Mouse (Mus musculus) ES-E14 (cell line): ENCODE results near the gene Olfr1247. TPM values are rescaled to one million over a fixed set of nuclear protein-coding genes. Genes with fewer than 3 reads are reported as not detected.
"Not testable (repeated sequence)": the region's sequence is repeated elsewhere in the genome, so short reads cannot be mapped to it uniquely, and the experiment has no call there.

Experiments
- DNase-seq: peaks from one replicate; pipeline ENCODE4 v3.0.0-alpha.2; 2013; ENCODE audit warnings: low read depth, low spot score
- H3K27ac ChIP-seq: 2 replicates; pipeline ENCODE4 v1.5.1; 2012; ENCODE audit warnings: low read depth, mild to moderate bottlenecking, low read length, moderate library complexity, mixed read lengths; ENCODE audit not compliant: poor library complexity, insufficient read depth, severe bottlenecking
- H3K36me3 ChIP-seq: 2 replicates; pipeline ENCODE4 v1.6.1; 2012; ENCODE audit warnings: mild to moderate bottlenecking, low read length, moderate library complexity, mixed read lengths; ENCODE audit not compliant: control insufficient read depth, poor library complexity, insufficient read depth, severe bottlenecking
- H3K4me1 ChIP-seq, 2 experiments: fragments of 150-350 bp in 1 of 2; sonication (generic) in 1 of 2; 2 replicates each; pipeline ENCODE4 v1.6.1; 2012; ENCODE audit warnings: low read length in 2 of 2, mild to moderate bottlenecking in 1 of 2, mixed read lengths in 1 of 2; ENCODE audit not compliant: control insufficient read depth in 2 of 2, insufficient read depth in 2 of 2, poor library complexity in 1 of 2
- H3K4me3 ChIP-seq, 2 experiments: fragments of 150-350 bp in 1 of 2; sonication (generic) in 1 of 2; 2 replicates each; pipeline ENCODE4 v1.5.1; 2012; ENCODE audit warnings: low read length in 2 of 2, low read depth in 1 of 2, mild to moderate bottlenecking in 1 of 2, mixed read lengths in 1 of 2; ENCODE audit not compliant: insufficient read depth in 1 of 2, poor library complexity in 1 of 2, severe bottlenecking in 1 of 2
- H3K9ac ChIP-seq: 2 replicates; pipeline ENCODE4 v1.6.1; 2012; ENCODE audit warnings: low read depth, mild to moderate bottlenecking, low read length, mixed read lengths; ENCODE audit not compliant: poor library complexity, insufficient read depth, severe bottlenecking
- H3K9me3 ChIP-seq: fragments of 150-350 bp; sonication (generic); 2 replicates; pipeline ENCODE4 v1.6.1; 2012; ENCODE audit warnings: low read depth, mild to moderate bottlenecking, low read length; ENCODE audit not compliant: control insufficient read depth, insufficient read depth
- CHD2 ChIP-seq: IDR thresholded peaks from 2 replicates; pipeline ENCODE4 v1.6.1; 2014; ENCODE audit warnings: mild to moderate bottlenecking, low read depth, low read length, inconsistent platforms
- HCFC1 ChIP-seq: IDR thresholded peaks from 2 replicates; pipeline ENCODE4 v1.6.1; 2012; ENCODE audit warnings: low read length, inconsistent platforms, borderline replicate concordance; ENCODE audit not compliant: insufficient read depth
- MAFK ChIP-seq: IDR thresholded peaks from 2 replicates; pipeline ENCODE4 v1.6.1; 2014; ENCODE audit warnings: mild to moderate bottlenecking, low read depth, low read length, inconsistent platforms; ENCODE audit not compliant: insufficient read depth
- ZC3H11A ChIP-seq: IDR thresholded peaks from 2 replicates; pipeline ENCODE4 v1.6.1; 2012; ENCODE audit warnings: low read depth, mild to moderate bottlenecking, inconsistent platforms, low read length, borderline replicate concordance
- ZNF384 ChIP-seq: IDR thresholded peaks from 2 replicates; pipeline ENCODE4 v1.6.1; 2012; ENCODE audit warnings: low read depth, low read length, inconsistent platforms
- in situ Hi-C, 2 experiments: fragments of 600-800 bp; cut with MboI; formaldehyde crosslinking; loops; one replicate each; pipeline ENCODE4 v1.15.1; 2025; ENCODE audit warnings: low sequenced_read_pairs in 2 of 2, inconsistent platforms in 1 of 2; ENCODE audit not compliant: unreplicated experiment in 2 of 2
- total RNA-seq: library from RNA; depleted of rRNA; stranded (reverse); fragments of 300-350 nt; gene quantifications from 2 replicates; pipeline ENCODE4 v1.2.3, GENCODE M21; 2012; rRNA removed

Gene Olfr1247
- total RNA-seq, 1 experiment = not detected

DNA sequence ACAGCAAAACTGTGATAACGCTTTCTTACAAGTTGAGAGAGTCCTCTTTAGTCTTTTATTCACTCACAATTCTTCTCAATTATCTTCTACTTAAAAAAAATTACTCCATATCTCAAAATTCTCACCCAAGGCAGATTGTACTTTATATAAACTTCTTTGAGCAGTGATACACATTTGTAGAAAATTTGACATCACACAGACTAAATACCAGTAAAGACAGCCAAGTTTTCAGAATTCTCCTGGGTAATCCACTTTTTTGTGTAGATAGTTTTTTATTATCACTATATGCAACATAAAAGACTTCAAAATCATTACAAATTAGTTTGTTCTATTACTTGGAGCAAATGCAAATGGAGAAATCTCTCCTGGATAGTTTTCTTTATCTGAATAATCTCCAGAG lies 35.6 kb downstream of the Olfr1247 start, which contains the start of gene Olfr1245:
Gene Olfr1245 (minus strand): TSS at position 101 of the 400 bp plus-strand sequence.
- in situ Hi-C loops = no loop called here
- no peak within 1 kb of the TSS for H3K27ac ChIP-seq
- H3K36me3 ChIP-seq = no peaks in the 10 kb centered on the region
- no peaks in the 10 kb centered on the region for H3K9me3 ChIP-seq
- H3K4me3 ChIP-seq = no peak within 1 kb of the TSS
- no peak for TF ChIP-seq MAFK
- no peak for TF ChIP-seq ZC3H11A
- TF ChIP-seq HCFC1 = no peak
- TF ChIP-seq CHD2 = no peak
- no peak for TF ChIP-seq ZNF384
- no peaks in the 10 kb centered on the region for H3K4me1 ChIP-seq
- no peak for DNase-seq
- no peak within 1 kb of the TSS for H3K9ac ChIP-seq

DNA sequence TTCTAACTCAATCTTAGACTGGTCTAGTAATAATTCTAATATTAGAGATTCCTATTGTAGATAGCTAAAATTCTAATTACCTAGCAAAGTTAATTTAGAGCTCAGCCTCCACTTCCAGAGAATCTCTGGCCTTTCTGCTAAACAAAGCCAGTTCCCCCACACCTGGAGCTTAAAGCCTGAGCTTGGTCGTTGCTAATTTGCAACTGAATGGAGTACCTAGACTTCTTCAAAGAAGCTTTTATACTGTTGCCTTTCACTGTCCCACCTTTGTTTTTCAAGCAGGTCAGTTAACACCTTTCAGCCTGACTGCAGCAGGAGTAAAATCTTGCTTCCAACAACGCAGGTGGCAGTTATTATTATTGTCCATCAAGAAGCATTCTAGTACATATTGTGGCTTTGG lies 51.2 kb downstream of the Olfr1247 start:
- H3K9ac ChIP-seq, H3K27ac ChIP-seq, H3K4me1 ChIP-seq, H3K4me3 ChIP-seq, H3K9me3 ChIP-seq, in situ Hi-C loops, DNase-seq, H3K36me3 ChIP-seq: not testable (repeated sequence)

Other genes starting within 250 kb of the Olfr1247 start
- gene Olfr1234, start 249.3 kb downstream of the Olfr1247 start, total RNA-seq = not detected in 2 replicates
- gene Olfr1238, start 204.5 kb downstream of the Olfr1247 start, total RNA-seq = not detected in 2 replicates
- not detected in 2 replicates for gene Olfr1239, start 193.7 kb downstream of the Olfr1247 start, total RNA-seq
- gene Olfr1240, start 171.1 kb downstream of the Olfr1247 start, total RNA-seq = not detected in 2 replicates
- not detected in 2 replicates for gene Olfr1241, start 127.0 kb downstream of the Olfr1247 start, total RNA-seq
- gene Olfr1242, start 115.8 kb downstream of the Olfr1247 start, total RNA-seq = not detected in 2 replicates
- gene Olfr1243, start 82.6 kb downstream of the Olfr1247 start, total RNA-seq = not detected in 2 replicates
- gene Olfr1245, start 35.7 kb downstream of the Olfr1247 start, total RNA-seq = not detected in 2 replicates
- gene Olfr1246, start 21.0 kb downstream of the Olfr1247 start, total RNA-seq = not detected in 2 replicates
- gene Olfr1248, start 4.1 kb upstream of the Olfr1247 start, total RNA-seq = not detected in 2 replicates
- not detected in 2 replicates for gene Olfr1249, start 20.9 kb upstream of the Olfr1247 start, total RNA-seq
- not detected in 2 replicates for gene Olfr1250, start 47.3 kb upstream of the Olfr1247 start, total RNA-seq
- not detected in 2 replicates for gene Olfr1251, start 57.8 kb upstream of the Olfr1247 start, total RNA-seq
- not detected in 2 replicates for gene Olfr1252, start 110.9 kb upstream of the Olfr1247 start, total RNA-seq
- not detected in 2 replicates for gene Olfr1253, start 143.0 kb upstream of the Olfr1247 start, total RNA-seq
- not detected in 2 replicates for gene Olfr1254, start 179.5 kb upstream of the Olfr1247 start, total RNA-seq
- gene Olfr1255, start 197.9 kb upstream of the Olfr1247 start, total RNA-seq = not detected in 2 replicates
- gene Olfr1256, start 227.4 kb upstream of the Olfr1247 start, total RNA-seq = not detected in 2 replicates
- gene Olfr48, start 234.1 kb upstream of the Olfr1247 start, total RNA-seq = not detected in 2 replicates